Mouse (Mus musculus) activated CD4-positive, CD25-positive, alpha-beta regulatory T cell, adult 4 months (primary cell): Measurements from ENCODE around the gene Ccdc194. TPM values are rescaled to one million over a fixed set of nuclear protein-coding genes. Genes with fewer than 3 reads are reported as not detected.

Experiments used
- ATAC-seq: one replicate; pipeline ENCODE4 v1.8.0; 2017
- polyA plus RNA-seq, 2 experiments: library from polyadenylated mRNA; unstranded; fragments of 100-300 nt; shearing (Covaris generic); gene quantifications; one replicate each; pipeline ENCODE4 v1.2.1; 2017

Ccdc194 gene
- polyA plus RNA-seq, 2 experiments from 2014 or later, result not detected

GRCm38 (mm10) chr8:71507589-71508104 lies 17.9 kb downstream of the Ccdc194 start:
- no peak for ATAC-seq

GRCm38 (mm10) chr8:71505979-71506378 lies 19.5 kb downstream of the Ccdc194 start:
- ATAC-seq, result no peak

- ATAC-seq, result no peak
Observed at GRCm38 (mm10) chr8:71505326-71505725, 20.2 kb downstream of the Ccdc194 start.

- ATAC-seq, result no peak
Observed at GRCm38 (mm10) chr8:71504349-71504748, 21.2 kb downstream of the Ccdc194 start.

- no peak for ATAC-seq
Observed at GRCm38 (mm10) chr8:71498816-71499690, 26.5 kb downstream of the Ccdc194 start.

- no peak for ATAC-seq
Observed at GRCm38 (mm10) chr8:71497881-71498501, 27.5 kb downstream of the Ccdc194 start.

- no peak for ATAC-seq
Observed at GRCm38 (mm10) chr8:71497077-71497645, 28.4 kb downstream of the Ccdc194 start.

- no peak for ATAC-seq
Observed at GRCm38 (mm10) chr8:71496481-71496880, 29.0 kb downstream of the Ccdc194 start.

- no peak for ATAC-seq
Observed at GRCm38 (mm10) chr8:71495811-71496210, 29.7 kb downstream of the Ccdc194 start.

GRCm38 (mm10) chr8:71495039-71495438 lies 30.5 kb downstream of the Ccdc194 start:
- peak; percentile 40 for ATAC-seq

- peak; percentile 83 for ATAC-seq
Observed at GRCm38 (mm10) chr8:71488454-71488853, 37.1 kb downstream of the Ccdc194 start.

- peak; percentile 30 for ATAC-seq
Observed at GRCm38 (mm10) chr8:71487691-71488445, 37.6 kb downstream of the Ccdc194 start, which contains the start of gene Gtpbp3. Gtpbp3 (plus strand) TSS chr8:71488103.

GRCm38 (mm10) chr8:71486136-71486529 lies 39.4 kb downstream of the Ccdc194 start:
- no peak for ATAC-seq

GRCm38 (mm10) chr8:71485142-71486135 lies 40.1 kb downstream of the Ccdc194 start, which contains the start of gene Ano8:
Ano8 (minus strand) TSS chr8:71485963.
- peak; percentile 67 for ATAC-seq

- ATAC-seq, result no peak
Observed at GRCm38 (mm10) chr8:71484736-71485135, 40.8 kb downstream of the Ccdc194 start.

GRCm38 (mm10) chr8:71483932-71484331 lies 41.6 kb downstream of the Ccdc194 start:
- ATAC-seq, result no peak

- ATAC-seq, result no peak
Observed at GRCm38 (mm10) chr8:71478943-71479342, 46.6 kb downstream of the Ccdc194 start.

GRCm38 (mm10) chr8:71477196-71477845 lies 48.2 kb downstream of the Ccdc194 start:
- no peak for ATAC-seq

- peak; percentile 66 for ATAC-seq
Observed at GRCm38 (mm10) chr8:71476099-71476940, 49.2 kb downstream of the Ccdc194 start.

- ATAC-seq, result no peak
Observed at GRCm38 (mm10) chr8:71475702-71476075, 49.8 kb downstream of the Ccdc194 start.
